ENCODE assay signal across 22 mouse cellular contexts in the genomic region with DNA sequence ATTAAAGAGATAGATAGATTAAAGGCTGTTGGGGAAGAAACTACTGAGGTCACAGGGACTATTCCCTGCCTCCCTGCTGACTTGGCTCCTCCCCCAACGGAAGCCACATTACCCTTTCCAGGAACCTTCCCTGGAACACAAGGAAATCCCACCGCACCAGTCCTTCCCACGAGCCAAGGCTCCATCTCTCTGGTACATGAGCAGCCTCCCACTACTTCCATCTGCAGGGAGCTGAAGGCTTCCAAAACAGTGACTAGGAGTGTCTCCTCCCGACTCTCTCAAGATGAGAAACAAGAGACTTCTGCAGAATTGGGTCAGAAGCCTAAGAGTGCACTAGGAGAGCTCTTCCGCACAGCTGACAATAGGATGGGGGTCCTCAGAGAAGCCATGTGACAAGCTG. TPM values are rescaled to one million over a fixed set of nuclear protein-coding genes. Genes with fewer than 3 reads are reported as not detected.
DNase-seq lines count a peak whose midpoint lies in the region; TF ChIP-seq lines count a peak whose summit lies in the region.
"Had no signal": no experiment of that assay in that cellular context is flagged by ENCODE, and none has a peak within 500 bp of the region (broad histone marks: within the 10 kb centered on the region; RNA-seq: fewer than 3 reads in every experiment).

No protein-coding gene starts in this region.

- peak; percentile 45 for DNase-seq in gastrocnemius, adult 2 months
- no peak for DNase-seq in gastrocnemius, adult 8-10 months (ENCODE audit: low spot score in 2 of 2)
- DNase-seq in left cerebral cortex, adult 18-20 months (ENCODE audit: low spot score in 2 of 2) = peak; percentile 44 to 66
- no peak for DNase-seq in left cerebral cortex, postnatal 10 days (ENCODE audit: extremely low spot score in 1 of 2, low spot score in 2 of 2)
- peak; percentile 58 to 59 for DNase-seq in right cerebral cortex, adult 2 months (ENCODE audit: low spot score in 2 of 2)
- no peak for DNase-seq in MN1 (ENCODE audit: low spot score)
- no peak for DNase-seq in c-Kit-positive CD71-positive TER-119-positive erythroid progenitor cells, embryonic 14.5 days (ENCODE audit: low spot score)
- no peak for DNase-seq in spleen, adult 18-20 months
- DNase-seq: adrenal gland, postnatal 36 days; cerebellum, adult 8-10 months; heart, postnatal 14 days; kidney, adult 9 months; kidney, postnatal 36 days; lung, adult 18-20 months; lung, postnatal 14 days; thymus, adult 18-20 months had no signal

- TF ChIP-seq CTCF in gastrocnemius, adult 2 months (IDR thresholded peaks at IDR 0.05) = no peak

- intact Hi-C loops in gastrocnemius, adult 2 months (cut with DNase I) = loop anchor here (5.0 kb wide), 1 partner anchor 44 kb away; no protein-coding TSS in a partner anchor
- intact Hi-C loops in left cerebral cortex, postnatal 10 days (cut with DNase I) = no loop called here

- H3K4me3 ChIP-seq in gastrocnemius, adult 2 months = no peak overlapping the region
- H3K4me3 ChIP-seq: forebrain, embryonic 10.5 days; heart, embryonic 12.5 days; hindbrain, embryonic 13.5 days; midbrain, embryonic 13.5 days; neural tube, embryonic 13.5 days had no signal

- H3K27ac ChIP-seq in gastrocnemius, adult 2 months = no peak overlapping the region
- H3K27ac ChIP-seq: forebrain, embryonic 10.5 days; midbrain, embryonic 13.5 days; neural tube, embryonic 13.5 days had no signal

RNA-seq across cellular contexts. Expression of gene Dlg5, which starts 47.9 kb away (rescaled TPM):
- 1 to 10 TPM; 5.5 to 7.8 TPM for total RNA-seq in gastrocnemius, adult 2 months (2021)
- 10 to 100 TPM in 1 of 4 experiments, 1 to 10 TPM in 3; 3.5 to 11.1 (median 6.0) TPM for total RNA-seq in gastrocnemius, adult 8-10 months (2022)
- 10 to 100 TPM; 33.5 to 35.9 TPM for total RNA-seq in left cerebral cortex, adult 18-20 months (2021)
- 10 to 100 TPM; 52.3 to 57.3 TPM for total RNA-seq in left cerebral cortex, postnatal 10 days (2021)
- total RNA-seq: granulocyte monocyte progenitor cell, adult 5-6 weeks had no signal

Comparison
In these comparisons a context has a peak if more than half of its experiments do, and no peak if none do; other contexts are left out.
1. DNase-seq: peak in gastrocnemius, adult 2 months (single experiment), left cerebral cortex, adult 18-20 months (2 of 2) and right cerebral cortex, adult 2 months (2 of 2); none in gastrocnemius, adult 8-10 months (0 of 2), left cerebral cortex, postnatal 10 days (0 of 2), MN1 (single experiment), c-Kit-positive CD71-positive TER-119-positive erythroid progenitor cells, embryonic 14.5 days (single experiment) and spleen, adult 18-20 months (0 of 2).